Mouse (Mus musculus): ENCODE results near the gene Wdtc1. TPM values are rescaled to one million over a fixed set of nuclear protein-coding genes. Genes with fewer than 3 reads are reported as not detected.

The Wdtc1 gene
- polyA plus RNA-seq, 1 experiment from 2014 or later = 13.9 TPM

GRCm38 (mm10) chr4:133388781-133389552 is 35.7 kb upstream of the Wdtc1 start:
- no peak overlapping the region for H3K4me2 ChIP-seq (replicated peaks)
- H3K27ac ChIP-seq = no peak overlapping the region
- H3K9me3 ChIP-seq = no peaks in the 10 kb centered on the region
- ATAC-seq = no peak
- no peaks in the 10 kb centered on the region for H3K36me3 ChIP-seq
- H3K4me1 ChIP-seq (replicated peaks) = peaks cover 39% of the 10 kb centered on the region
- 81% methylated on average over 16 of the region's 16 CpGs for WGBS
- H3K27me3 ChIP-seq (replicated peaks) = no peaks in the 10 kb centered on the region
- no peak overlapping the region for H3K4me3 ChIP-seq (replicated peaks)
- no peak overlapping the region for H3K9ac ChIP-seq

GRCm38 (mm10) chr4:133387053-133387452 is 33.8 kb upstream of the Wdtc1 start:
- no peak overlapping the region for H3K27ac ChIP-seq
- no peaks in the 10 kb centered on the region for H3K27me3 ChIP-seq (replicated peaks)
- H3K36me3 ChIP-seq = no peaks in the 10 kb centered on the region; the same call in 1 of the 2 replicates
- H3K9me3 ChIP-seq = no peaks in the 10 kb centered on the region
- H3K4me1 ChIP-seq (replicated peaks) = peaks cover 39% of the 10 kb centered on the region
- H3K4me3 ChIP-seq (replicated peaks) = no peak overlapping the region
- no peak overlapping the region; the same call in 1 of the 2 replicates for H3K4me2 ChIP-seq (replicated peaks)
- no peak overlapping the region for H3K9ac ChIP-seq
- ATAC-seq = peak; percentile 75

- Histone ChIP-seq H3K4me3 (replicated peaks) (no peak overlapping the region), H3K36me3 (no peaks in the 10 kb centered on the region; the same call in 1 of the 2 replicates), H3K4me2 (replicated peaks) (no peak overlapping the region), H3K9me3 (no peaks in the 10 kb centered on the region), H3K4me1 (replicated peaks) (peaks cover 33% of the 10 kb centered on the region), H3K9ac (no peak overlapping the region), H3K27ac (no peak overlapping the region), H3K27me3 (replicated peaks) (no peaks in the 10 kb centered on the region)
- 76% methylated on average over 7 of the region's 7 CpGs for WGBS
- ATAC-seq = no peak
Observed at GRCm38 (mm10) chr4:133386061-133386797, 32.9 kb upstream of the Wdtc1 start.

- Histone ChIP-seq H3K4me3 (replicated peaks) (no peak overlapping the region), H3K27ac (peak overlapping the region; percentile 67), H3K27me3 (replicated peaks) (no peaks in the 10 kb centered on the region), H3K9me3 (no peaks in the 10 kb centered on the region), H3K9ac (no peak overlapping the region), H3K4me1 (replicated peaks) (peaks cover 43% of the 10 kb centered on the region), H3K4me2 (replicated peaks) (peak overlapping the region; percentile 8; the same call in 1 of the 2 replicates), H3K36me3 (no peaks in the 10 kb centered on the region; the same call in 1 of the 2 replicates)
- ATAC-seq = peak; percentile 15; the same call in 1 of the 2 replicates
- WGBS = 36% methylated on average over 8 of the region's 8 CpGs
Observed at GRCm38 (mm10) chr4:133381141-133381540, 27.9 kb upstream of the Wdtc1 start.

GRCm38 (mm10) chr4:133380532-133380931 is 27.3 kb upstream of the Wdtc1 start:
- Histone ChIP-seq H3K4me2 (replicated peaks) (peak overlapping the region; percentile 8), H3K27ac (peak overlapping the region; percentile 67), H3K4me3 (replicated peaks) (no peak overlapping the region), H3K36me3 (no peaks in the 10 kb centered on the region; the same call in 1 of the 2 replicates), H3K9ac (no peak overlapping the region), H3K27me3 (replicated peaks) (no peaks in the 10 kb centered on the region), H3K9me3 (no peaks in the 10 kb centered on the region), H3K4me1 (replicated peaks) (peaks cover 46% of the 10 kb centered on the region)
- no peak for ATAC-seq
- WGBS = 63% methylated on average over 6 of the region's 6 CpGs

GRCm38 (mm10) chr4:133379861-133380260 is 26.6 kb upstream of the Wdtc1 start:
- Histone ChIP-seq H3K9me3 (no peaks in the 10 kb centered on the region), H3K4me3 (replicated peaks) (no peak overlapping the region), H3K27me3 (replicated peaks) (no peaks in the 10 kb centered on the region), H3K4me2 (replicated peaks) (no peak overlapping the region), H3K36me3 (no peaks in the 10 kb centered on the region; the same call in 1 of the 2 replicates), H3K9ac (no peak overlapping the region), H3K4me1 (replicated peaks) (peaks cover 47% of the 10 kb centered on the region), H3K27ac (peak overlapping the region; percentile 61)
- no peak for ATAC-seq
- WGBS = 49% methylated on average over 3 of the region's 3 CpGs

GRCm38 (mm10) chr4:133379046-133379347 is 25.7 kb upstream of the Wdtc1 start:
- 40% methylated on average over 5 of the region's 5 CpGs for WGBS
- no peak for ATAC-seq
- Histone ChIP-seq H3K27ac (peak overlapping the region; percentile 59), H3K9ac (peak overlapping the region; percentile 22), H3K27me3 (replicated peaks) (no peaks in the 10 kb centered on the region), H3K4me2 (replicated peaks) (peak overlapping the region; percentile 46; the same call in 1 of the 2 replicates), H3K4me1 (replicated peaks) (peaks cover 51% of the 10 kb centered on the region), H3K36me3 (no peaks in the 10 kb centered on the region; the same call in 1 of the 2 replicates), H3K9me3 (no peaks in the 10 kb centered on the region), H3K4me3 (replicated peaks) (no peak overlapping the region)

- H3K9ac ChIP-seq = peak overlapping the region; percentile 22
- peak; percentile 86 for ATAC-seq
- 15% methylated on average over 13 of the region's 13 CpGs for WGBS
- no peaks in the 10 kb centered on the region for H3K27me3 ChIP-seq (replicated peaks)
- peaks cover 53% of the 10 kb centered on the region for H3K4me1 ChIP-seq (replicated peaks)
- no peak overlapping the region for H3K4me3 ChIP-seq (replicated peaks)
- peak overlapping the region; percentile 59 for H3K27ac ChIP-seq
- H3K4me2 ChIP-seq (replicated peaks) = peak overlapping the region; percentile 46
- H3K9me3 ChIP-seq = no peaks in the 10 kb centered on the region
- H3K36me3 ChIP-seq = no peaks in the 10 kb centered on the region; the same call in 1 of the 2 replicates
Observed at GRCm38 (mm10) chr4:133378236-133379045, 25.2 kb upstream of the Wdtc1 start.

- no peaks in the 10 kb centered on the region for H3K27me3 ChIP-seq (replicated peaks)
- H3K4me2 ChIP-seq (replicated peaks) = no peak overlapping the region
- H3K9ac ChIP-seq = no peak overlapping the region
- WGBS = 66% methylated on average over 10 of the region's 10 CpGs
- no peaks in the 10 kb centered on the region for H3K9me3 ChIP-seq
- H3K4me3 ChIP-seq (replicated peaks) = no peak overlapping the region
- no peak overlapping the region; the same call in 1 of the 2 replicates for H3K27ac ChIP-seq
- no peaks in the 10 kb centered on the region for H3K36me3 ChIP-seq
- no peak for ATAC-seq
- H3K4me1 ChIP-seq (replicated peaks) = peaks cover 73% of the 10 kb centered on the region
Observed at GRCm38 (mm10) chr4:133375812-133376577, 22.7 kb upstream of the Wdtc1 start.

- no peaks in the 10 kb centered on the region for H3K36me3 ChIP-seq
- no peak for ATAC-seq
- H3K4me3 ChIP-seq (replicated peaks) = no peak overlapping the region
- 75% methylated on average over 4 of the region's 4 CpGs for WGBS
- no peaks in the 10 kb centered on the region for H3K27me3 ChIP-seq (replicated peaks)
- H3K9me3 ChIP-seq = no peaks in the 10 kb centered on the region
- no peak overlapping the region for H3K4me2 ChIP-seq (replicated peaks)
- H3K27ac ChIP-seq = no peak overlapping the region
- H3K4me1 ChIP-seq (replicated peaks) = peaks cover 64% of the 10 kb centered on the region
- no peak overlapping the region for H3K9ac ChIP-seq
Observed at GRCm38 (mm10) chr4:133374011-133374410, 20.7 kb upstream of the Wdtc1 start.

GRCm38 (mm10) chr4:133372278-133372665 is 19.0 kb upstream of the Wdtc1 start:
- Histone ChIP-seq H3K4me2 (replicated peaks) (peak overlapping the region; percentile 75), H3K9ac (peak overlapping the region; percentile 90), H3K36me3 (no peaks in the 10 kb centered on the region), H3K27me3 (replicated peaks) (no peaks in the 10 kb centered on the region), H3K27ac (no peak overlapping the region), H3K9me3 (no peaks in the 10 kb centered on the region), H3K4me3 (replicated peaks) (peak overlapping the region; percentile 91), H3K4me1 (replicated peaks) (peaks cover 46% of the 10 kb centered on the region)
- ATAC-seq = no peak
- WGBS = 51% methylated on average over 6 of the region's 6 CpGs
